Mouse (Mus musculus) Muller cell, postnatal 12 days (primary cell): Measurements from ENCODE around the gene Ankrd39.

Source experiments
- DNase-seq: peaks from one replicate; pipeline ENCODE4 v3.0.0-alpha.2; 2015; ENCODE audit errors: inconsistent ontology term

Gene Ankrd39

DNA sequence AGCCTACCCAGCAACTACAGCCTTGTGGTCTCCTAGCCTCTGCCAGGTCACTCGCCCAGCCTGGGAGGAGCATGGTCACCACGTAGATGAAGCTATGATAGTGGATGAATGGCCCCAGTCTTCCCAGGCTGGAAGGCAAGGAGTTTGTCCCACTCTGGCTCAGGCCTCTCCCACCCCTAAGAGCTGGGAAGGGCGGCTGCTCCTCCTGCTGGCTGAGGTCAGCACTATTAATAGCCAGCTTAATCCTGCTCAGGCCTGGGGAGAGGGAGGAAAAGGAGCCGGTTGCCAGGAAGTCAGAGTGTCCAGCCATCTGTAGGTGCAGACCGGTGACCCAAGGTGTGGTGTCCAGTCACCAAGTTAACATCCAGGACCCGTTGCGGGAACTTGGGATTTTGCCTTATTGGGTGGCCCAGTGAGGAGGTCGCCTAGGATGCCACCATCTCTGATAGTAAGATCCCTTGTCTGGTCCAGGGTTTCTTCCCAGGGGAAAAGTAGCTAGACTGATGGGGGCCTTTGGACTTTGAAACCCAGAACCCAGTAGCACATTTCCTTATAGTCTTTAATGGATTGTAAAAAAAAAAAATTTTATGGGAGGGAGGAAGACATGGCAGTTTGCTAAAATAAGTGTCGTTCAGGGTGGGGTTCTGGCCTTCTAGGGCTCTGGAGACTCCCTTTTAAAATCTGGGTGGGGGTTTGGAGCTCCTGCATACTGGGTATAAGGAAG, 54.7 kb downstream of the Ankrd39 start:
- peak; percentile 91 for DNase-seq

DNA sequence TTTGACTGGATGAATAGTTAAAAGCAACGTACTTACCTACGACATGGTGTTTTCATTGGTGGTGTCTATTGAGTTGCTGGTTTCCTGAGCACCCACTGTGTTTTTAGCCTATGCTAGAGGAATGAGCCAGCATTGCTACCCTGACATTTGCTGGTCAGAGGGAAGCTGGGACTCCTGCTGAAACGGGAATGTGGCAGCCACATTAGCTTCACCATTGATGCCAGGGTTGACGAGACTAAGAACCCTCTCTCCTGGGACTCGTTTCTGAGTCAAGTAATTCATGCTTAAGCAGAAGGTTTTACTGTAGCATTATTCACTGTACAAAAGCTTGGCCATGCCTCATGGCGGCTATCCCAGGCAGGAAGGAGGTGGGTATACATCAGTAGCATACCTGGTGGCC, 57.6 kb downstream of the Ankrd39 start:
- DNase-seq: no peak
